Mouse (Mus musculus): ENCODE results near the gene Npas1. TPM values are rescaled to one million over a fixed set of nuclear protein-coding genes. Genes with fewer than 3 reads are reported as not detected.

The Npas1 gene
- total RNA-seq, 1 experiment from 2014 or later: not detected

- no peak for ATAC-seq (replicated peaks; ENCODE audit: low read depth, poor library complexity, severe bottlenecking)
Observed at GRCm38 (mm10) chr7:16422222-16422856, 55.2 kb downstream of the Npas1 start.

- no peak for ATAC-seq (replicated peaks; ENCODE audit: low read depth, poor library complexity, severe bottlenecking)
Observed at GRCm38 (mm10) chr7:16420493-16421118, 56.9 kb downstream of the Npas1 start.

GRCm38 (mm10) chr7:16418713-16419112 is 58.8 kb downstream of the Npas1 start:
- no peak for ATAC-seq (replicated peaks; ENCODE audit: low read depth, poor library complexity, severe bottlenecking)

DNA sequence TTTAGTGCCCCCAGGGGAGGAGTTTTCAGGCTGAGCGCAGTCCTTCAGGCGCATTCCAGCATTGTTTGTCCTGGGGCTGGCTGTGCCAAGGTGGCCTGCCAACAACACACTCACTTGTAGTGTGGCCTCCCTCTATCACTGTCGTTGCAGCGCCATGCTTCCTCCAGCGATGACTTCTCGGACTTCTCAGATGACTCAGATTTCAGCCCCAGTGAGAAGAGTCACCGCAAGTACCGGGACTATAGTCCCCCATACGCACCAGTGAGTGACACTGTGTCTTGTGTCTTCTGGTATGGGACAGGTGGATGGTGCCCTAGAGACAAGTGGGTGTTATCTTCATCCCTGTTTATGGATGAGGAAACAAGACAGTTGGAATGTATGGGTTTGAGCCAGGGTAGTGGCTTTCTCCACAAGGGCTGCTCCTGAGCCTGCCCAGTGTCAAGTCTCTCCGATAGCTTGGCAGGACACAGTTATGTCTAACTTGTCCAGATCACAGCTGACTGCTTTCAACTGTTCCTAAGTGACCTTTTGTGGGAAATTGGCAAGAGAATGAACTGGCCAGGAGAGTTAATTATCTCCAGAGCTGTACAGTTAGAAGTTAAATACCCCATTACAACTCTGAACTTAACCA is 60.3 kb downstream of the Npas1 start:
- ATAC-seq (replicated peaks; ENCODE audit: low read depth, poor library complexity, severe bottlenecking): no peak

GRCm38 (mm10) chr7:16415426-16415825 is 62.1 kb downstream of the Npas1 start:
- no peak for ATAC-seq (replicated peaks; ENCODE audit: low read depth, poor library complexity, severe bottlenecking)

GRCm38 (mm10) chr7:16412930-16413329 is 64.6 kb downstream of the Npas1 start:
- no peak for ATAC-seq (replicated peaks; ENCODE audit: low read depth, poor library complexity, severe bottlenecking)

GRCm38 (mm10) chr7:16412220-16412896 is 65.2 kb downstream of the Npas1 start:
- peak; percentile 82 for ATAC-seq (replicated peaks; ENCODE audit: low read depth, poor library complexity, severe bottlenecking)

GRCm38 (mm10) chr7:16411100-16411499 is 66.4 kb downstream of the Npas1 start:
- no peak for ATAC-seq (replicated peaks; ENCODE audit: low read depth, poor library complexity, severe bottlenecking)

DNA sequence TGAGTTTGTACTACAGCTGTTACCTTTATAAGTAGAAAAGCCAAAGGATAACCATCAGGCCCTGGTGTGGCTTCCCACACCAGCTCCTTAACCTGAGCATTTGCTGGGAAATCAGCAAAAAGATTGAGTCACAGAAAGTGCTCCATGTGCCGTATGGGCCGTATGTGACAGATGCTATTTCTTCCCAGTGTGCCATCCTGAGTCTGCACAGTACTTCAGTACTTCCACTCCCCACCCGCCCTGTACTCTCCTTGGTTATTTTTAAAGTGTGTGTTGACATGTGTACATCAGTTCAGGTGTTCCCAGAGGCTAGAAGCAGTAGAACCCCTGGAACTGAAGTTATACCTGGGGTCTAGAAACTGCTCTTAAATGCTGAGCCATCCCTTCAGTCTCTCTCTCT is 70.5 kb downstream of the Npas1 start:
- no peak for ATAC-seq (replicated peaks; ENCODE audit: low read depth, poor library complexity, severe bottlenecking)

Other genes starting within 250 kb of the Npas1 start
- 1.1 and 3.1 TPM in 2 replicates for gene C5ar2, start 233.6 kb downstream of the Npas1 start, total RNA-seq (2017)
- 0.55 TPM in 1 of 2 replicates, not detected in the other for gene C5ar1, start 218.2 kb downstream of the Npas1 start, total RNA-seq (2017)
- gene Inafm1, start 204.1 kb downstream of the Npas1 start, total RNA-seq (2017): 15.1 and 18.0 TPM in 2 replicates
- 53.6 and 123 TPM in 2 replicates for gene Ccdc9, start 190.9 kb downstream of the Npas1 start, total RNA-seq (2017)
- gene Bbc3, start 169.3 kb downstream of the Npas1 start, total RNA-seq (2017): 1.4 and 2.5 TPM in 2 replicates
- 424 and 443 TPM in 2 replicates for gene Sae1, start 89.9 kb downstream of the Npas1 start, total RNA-seq (2017)
- gene Zc3h4, start 76.8 kb downstream of the Npas1 start, total RNA-seq (2017): 31.5 and 52.8 TPM in 2 replicates
- gene Tmem160, start 24.9 kb downstream of the Npas1 start, total RNA-seq (2017): 14.8 and 22.5 TPM in 2 replicates
- gene Arhgap35, start 137.3 kb upstream of the Npas1 start, total RNA-seq (2017): 13.9 and 15.9 TPM in 2 replicates
- not detected in 2 replicates for gene Ceacam15, start 198.0 kb upstream of the Npas1 start, total RNA-seq (2017)
- not detected in 2 replicates for gene Ceacam9, start 244.2 kb upstream of the Npas1 start, total RNA-seq (2017)